Mouse (Mus musculus): ENCODE data around the gene Ankrd23.

GRCm38 (mm10) chr1:36487111-36487510, 49.6 kb downstream of the Ankrd23 start:
- TF ChIP-seq POLR2A (IDR thresholded peaks at IDR 0.05; ENCODE audit: insufficient read depth, low read depth, low read length) (no peak), CTCF (IDR thresholded peaks at IDR 0.05) (no peak)
